Mouse (Mus musculus): ENCODE measurements around the gene Elmo1.

DNA sequence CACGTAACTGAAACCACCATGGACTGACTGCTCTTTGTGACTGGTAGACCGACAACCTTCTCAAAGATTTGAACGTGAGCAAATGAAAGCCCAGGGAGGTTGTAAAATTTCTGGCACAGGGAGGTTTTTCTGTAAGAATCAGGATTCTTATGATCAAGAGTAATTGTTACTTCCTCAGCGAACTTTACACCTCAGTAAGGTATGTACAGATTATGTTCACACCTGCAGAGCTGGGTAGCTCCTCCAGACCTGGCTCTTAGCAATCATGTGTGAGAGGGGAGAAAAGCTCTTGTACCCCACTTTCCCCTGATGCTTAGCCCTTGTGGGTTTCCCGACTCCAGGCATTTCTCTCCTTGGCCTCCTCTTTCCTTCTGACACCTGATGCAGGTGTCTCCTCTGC lies 123.5 kb downstream of the Elmo1 start:
- TF ChIP-seq ETS1 (conservative IDR thresholded peaks at IDR 0.05; ENCODE audit: low read depth, low read length) (no peak), CTCF (conservative IDR thresholded peaks at IDR 0.05 in 1 of 2, IDR thresholded peaks at IDR 0.05 in 1 of 2; ENCODE audit: low read depth in 2 of 2, low read length in 2 of 2) (no peak), POLR2AphosphoS2 (IDR thresholded peaks at IDR 0.05; ENCODE audit: low read depth, low read length) (no peak), KAT2A (IDR thresholded peaks at IDR 0.05; ENCODE audit: insufficient replicate concordance, low read length) (no peak), RCOR1 (conservative IDR thresholded peaks at IDR 0.05; ENCODE audit: low read depth, low read length) (no peak)
